Mouse (Mus musculus) fibroblast of lung, adult 2 months (primary cell): ENCODE measurements around the gene Rab5c.
A peak's percentile ranks its signal among the peaks of the same experiment; 100 is the strongest.

Experiments
- DNase-seq: peaks from one replicate; pipeline ENCODE4 v3.0.0-alpha.2; 2011; ENCODE audit warnings: low read depth

Gene Rab5c

DNA sequence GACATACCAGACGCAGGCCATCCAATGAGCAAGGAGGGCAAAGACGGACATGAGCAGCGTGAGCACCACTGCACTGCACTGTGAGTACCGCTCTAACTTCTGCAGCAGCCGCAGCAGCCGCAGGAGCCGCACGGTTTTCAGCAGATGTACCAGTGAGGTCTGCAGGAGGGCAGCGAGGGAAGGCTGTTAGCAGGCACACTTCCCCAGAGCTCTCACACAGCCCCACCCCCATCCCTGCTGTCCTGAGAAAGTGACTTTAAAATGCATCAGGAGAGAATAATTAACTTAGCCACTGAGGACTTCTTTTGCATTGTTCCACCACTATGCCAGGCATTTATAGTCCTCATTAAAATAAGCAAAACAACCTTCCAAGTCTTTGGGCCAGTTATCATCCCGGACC is 14.3 kb upstream of the Rab5c start:
- no peak for DNase-seq

DNA sequence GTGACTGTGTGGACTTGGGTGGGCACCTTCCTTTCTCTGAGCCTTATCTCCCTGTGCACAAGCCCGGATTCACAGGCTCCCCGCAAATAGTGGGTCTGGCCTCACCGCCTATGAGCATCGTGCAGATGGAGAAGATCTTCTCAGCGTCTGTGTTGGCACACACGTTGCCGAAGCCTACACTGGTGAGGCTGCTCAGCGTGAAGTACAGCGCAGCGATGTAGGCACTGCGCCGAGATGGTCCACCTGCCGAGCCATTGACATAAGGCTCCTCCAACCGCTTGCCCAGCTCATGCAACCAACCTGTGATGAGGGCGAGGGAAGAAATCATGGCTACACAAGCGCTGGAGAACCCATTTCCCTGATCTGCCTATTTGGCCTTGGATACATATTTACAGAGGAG is 12.1 kb upstream of the Rab5c start:
- DNase-seq, result no peak

DNA sequence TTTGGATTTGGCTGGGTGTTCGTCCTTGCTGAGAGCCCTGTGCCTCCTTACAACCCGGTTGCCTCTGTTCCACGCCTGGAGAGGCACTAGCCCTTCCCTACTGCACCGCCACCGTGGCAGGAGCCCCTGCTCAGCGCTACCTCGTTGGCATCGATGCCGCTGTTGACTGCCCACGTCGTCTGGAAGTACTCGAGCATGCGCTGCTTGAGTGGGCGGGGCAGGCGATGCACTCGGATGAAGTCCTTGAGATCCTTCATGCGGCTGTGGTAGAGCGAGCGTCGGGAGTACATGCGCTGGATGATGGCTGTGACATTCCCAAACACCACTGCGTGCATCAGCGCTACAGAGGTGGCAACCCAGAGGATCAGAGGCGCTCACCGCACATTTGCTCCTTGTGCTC is 11.5 kb upstream of the Rab5c start:
- no peak for DNase-seq

DNA sequence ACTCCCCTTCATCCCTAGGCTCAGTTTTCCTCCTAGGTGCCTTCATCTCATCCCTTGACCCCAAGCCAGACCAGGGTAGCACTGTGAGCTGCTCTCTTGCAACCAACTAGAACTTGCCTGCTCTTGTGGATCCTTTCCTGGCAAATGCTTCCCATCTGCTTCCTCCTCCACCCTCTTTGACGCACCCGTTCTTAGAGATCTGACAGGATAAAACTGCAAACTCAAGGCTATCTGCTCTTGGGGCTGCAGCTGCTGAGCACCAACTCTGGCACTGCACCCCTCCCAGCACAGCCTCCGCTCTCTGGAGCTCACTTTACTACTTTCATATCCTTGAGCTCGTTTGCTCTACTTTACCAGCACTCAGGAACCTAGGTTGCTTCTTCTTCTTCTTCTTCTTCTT is 10.6 kb upstream of the Rab5c start:
- DNase-seq, result no peak

DNA sequence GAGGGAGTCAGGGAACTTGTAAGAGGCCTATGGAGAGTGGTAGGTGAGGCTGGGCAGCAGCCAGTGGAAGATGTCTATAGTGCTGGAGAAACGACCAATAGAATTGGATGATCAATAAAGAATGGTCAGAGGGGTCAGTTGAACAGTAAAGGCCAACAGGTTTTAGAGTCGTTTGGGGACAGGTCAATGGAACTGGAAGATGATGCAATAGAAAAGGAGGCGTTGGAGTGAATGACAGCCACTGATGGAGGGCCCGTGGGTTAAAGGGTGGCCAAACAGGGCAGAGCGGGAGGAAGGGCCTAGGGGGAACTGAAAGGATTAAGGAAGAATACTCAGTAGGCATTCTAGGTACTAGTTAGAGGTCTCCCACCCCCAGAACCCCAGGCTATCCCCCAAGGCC is 9.1 kb upstream of the Rab5c start:
- DNase-seq, result no peak

DNA sequence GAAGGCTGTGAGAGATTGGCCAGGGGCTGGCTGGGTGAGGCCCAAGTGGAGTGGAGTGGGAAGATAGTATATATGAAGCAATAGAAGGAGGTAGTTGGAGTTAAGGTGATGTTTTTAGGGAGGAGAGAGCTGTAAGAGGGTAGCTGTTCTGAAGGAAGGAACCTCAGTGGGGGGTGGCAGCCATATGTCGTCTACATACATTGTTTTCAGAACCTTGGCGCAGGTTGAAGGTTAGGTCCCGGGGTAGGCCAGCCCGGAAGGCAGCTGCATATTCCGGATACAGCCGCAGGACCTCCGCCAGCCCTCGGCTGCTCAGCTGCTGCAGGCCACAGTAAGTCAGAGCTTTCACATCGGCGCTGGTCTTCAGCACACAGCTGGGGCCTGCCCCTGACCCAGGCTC is 8.5 kb upstream of the Rab5c start:
- no peak for DNase-seq

DNA sequence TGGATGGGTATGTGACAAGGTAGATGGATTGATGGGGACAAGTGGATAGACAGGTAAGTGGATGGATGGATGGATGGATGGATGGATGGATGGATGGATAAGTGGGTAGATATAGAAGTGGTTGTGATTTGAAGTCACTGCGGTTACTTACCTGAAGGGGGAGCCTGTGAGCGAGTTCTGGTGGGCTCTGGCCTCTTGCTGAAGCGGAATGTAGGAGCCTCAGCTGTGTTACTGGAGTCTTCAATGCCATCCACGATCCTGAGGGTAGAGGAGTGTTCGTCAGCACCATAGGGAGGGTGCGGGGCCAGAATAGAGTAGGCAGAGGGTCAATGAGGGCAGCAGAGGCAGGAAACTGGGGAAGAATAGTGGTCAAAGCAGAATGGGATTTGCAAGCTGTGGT is 7.1 kb upstream of the Rab5c start:
- no peak for DNase-seq

DNA sequence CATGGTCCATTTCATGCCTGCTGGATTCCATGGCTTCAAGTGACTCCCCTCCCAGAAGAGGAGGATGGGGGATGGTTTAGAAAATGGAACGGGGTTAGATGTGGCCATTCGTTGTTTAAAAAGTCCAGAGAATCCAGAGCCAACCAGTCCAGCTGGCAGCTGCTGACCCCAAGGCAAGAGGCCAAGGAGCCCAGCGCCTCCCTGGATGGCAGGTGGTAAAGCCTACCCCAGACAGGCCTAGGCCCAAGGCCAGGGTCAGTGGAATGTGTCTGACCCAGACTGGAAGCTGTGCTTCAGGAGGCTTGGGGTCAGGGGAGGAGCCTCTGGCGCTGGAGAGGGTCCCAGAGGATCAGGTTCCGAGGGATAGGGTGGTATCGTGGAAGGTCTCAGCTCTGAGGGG is 3.3 kb upstream of the Rab5c start:
- DNase-seq, result no peak

DNA sequence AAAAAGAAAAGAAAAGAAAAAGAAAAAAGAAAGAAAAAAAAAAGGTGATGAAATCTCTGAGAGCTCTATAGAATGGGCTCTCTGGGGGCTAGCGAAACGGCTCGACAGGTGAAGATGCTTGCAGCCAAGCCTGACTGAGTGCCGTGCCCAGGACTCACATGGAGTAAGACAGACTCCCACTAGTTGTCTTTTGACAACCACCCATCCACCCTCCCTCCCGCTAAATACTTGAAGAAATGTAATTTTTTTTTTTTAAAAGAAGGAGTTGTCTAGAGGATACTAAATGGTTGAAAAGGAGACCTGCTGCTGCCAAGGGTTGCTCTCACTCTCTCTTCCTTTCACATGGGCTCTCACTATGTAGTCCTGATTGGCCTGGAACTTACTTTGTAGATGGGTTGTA is 734 bp upstream of the Rab5c start:
- DNase-seq, result no peak

DNA sequence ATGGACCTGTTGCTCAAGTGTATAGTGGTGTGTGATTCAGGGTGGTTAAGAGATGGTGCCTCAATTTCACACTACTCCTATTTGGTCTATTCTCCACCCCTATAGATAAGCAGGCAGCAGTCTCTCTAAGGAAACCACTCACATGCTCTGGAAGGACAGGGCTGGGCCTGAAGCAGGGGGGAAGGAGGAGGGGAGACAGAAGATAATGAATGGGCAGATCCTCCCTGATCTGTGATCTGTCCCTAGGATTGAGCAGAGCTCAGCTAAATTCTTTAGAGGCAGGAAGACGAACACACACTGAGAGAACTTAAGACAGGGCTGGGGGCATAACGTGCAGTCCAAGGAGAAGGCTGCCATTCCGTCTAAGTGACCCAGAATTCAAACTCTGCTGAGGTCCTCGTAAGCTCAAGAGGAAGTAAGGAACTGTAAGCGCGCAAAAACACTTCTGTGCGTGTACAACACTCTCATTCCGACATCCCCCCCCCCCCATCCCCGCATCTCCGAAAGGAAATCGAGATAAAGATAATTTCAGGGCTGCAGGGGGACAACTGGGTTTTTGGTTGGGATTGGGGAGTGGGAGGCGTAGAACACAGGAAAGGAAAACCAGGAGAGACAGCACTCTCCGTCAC is 796 bp downstream of the Rab5c start:
- DNase-seq, result no peak

DNA sequence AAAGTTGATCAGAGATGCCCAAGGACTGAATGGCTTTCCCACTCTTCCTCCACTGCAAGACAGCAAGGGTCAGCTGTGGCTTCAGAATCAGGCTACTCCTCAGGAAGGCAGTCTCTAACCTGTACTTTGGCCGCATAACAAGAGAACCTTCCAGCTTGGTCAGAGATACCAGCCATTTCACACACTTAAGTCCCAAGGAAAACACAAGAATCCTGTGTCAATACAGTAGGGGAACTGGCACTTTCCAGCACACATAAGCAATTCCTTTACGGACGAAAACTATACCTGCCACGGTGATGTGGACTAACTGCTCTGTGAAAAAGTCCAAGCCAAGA is 1.3 kb downstream of the Rab5c start:
- DNase-seq, result no peak

DNA sequence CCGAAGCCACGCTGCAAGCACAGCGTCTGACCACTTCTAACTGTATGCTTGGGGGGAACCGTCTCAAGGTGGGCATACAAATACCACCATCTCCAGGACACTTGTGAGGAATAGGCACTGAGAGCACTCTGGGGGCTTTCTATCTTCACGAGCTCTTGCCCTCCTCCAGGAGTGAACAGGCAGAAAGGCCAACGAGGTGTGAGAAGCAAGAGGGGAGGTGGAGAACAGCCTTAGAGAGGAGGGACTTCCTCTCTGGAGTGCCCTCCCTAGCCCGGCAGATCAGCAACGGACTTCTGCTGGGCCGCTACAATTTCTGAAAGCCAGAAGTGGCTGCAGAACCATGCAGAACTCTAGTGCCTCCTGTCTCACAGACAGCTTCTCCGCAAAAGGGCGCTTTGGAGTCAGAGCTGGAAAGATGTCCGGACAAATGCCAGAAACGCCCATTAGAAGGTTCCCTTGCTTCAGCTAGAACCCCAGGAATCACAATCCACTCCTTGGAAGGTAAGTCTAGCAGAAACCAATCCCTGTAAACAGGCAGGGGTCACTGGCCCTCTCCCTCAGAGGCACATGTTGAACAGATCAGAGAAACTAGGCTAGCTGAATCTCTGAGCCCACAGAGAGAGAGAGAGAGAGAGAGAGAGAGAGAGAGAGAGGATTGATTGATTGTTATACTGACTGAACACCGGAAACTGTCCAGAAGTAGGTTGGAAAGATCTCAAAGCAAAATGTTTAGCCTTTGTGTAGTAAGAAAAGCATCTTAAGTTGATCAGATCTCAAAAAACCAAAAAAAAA is 1.9 kb downstream of the Rab5c start:
- DNase-seq, result no peak

DNA sequence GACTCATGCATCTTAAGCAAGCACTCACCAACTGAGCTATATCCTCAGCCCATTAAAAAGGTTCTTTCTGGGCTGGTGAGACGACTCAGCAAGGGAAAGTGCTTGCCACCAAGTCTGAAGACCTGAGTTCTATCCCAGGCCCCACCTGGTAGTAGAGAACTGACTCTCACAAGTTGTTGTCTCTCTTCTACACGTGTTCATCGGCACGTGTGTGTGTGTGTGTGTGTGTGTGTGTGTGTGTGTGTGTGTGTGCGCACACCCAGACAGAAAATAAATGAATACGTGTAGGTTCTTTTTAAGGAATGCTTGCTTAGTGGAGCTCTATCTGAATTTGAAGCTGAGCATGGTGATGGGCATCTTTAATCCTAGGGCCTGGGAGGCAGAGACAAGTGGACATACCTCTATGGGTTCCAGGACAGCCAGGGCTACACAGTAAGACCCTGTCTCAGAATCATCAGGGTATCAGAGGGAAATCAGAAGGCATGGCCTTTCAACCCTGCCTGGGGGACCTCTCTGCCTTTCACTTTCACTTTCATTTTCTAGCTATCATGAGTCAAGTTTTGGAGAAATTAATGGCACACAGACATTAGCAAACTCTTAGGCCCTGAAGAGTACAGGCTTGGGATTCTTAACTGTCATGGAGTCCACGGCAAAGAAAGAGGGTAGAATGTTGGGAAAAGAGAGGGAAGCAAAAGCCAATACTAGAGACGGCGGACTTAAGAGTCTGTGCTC is 2.7 kb downstream of the Rab5c start:
- no peak for DNase-seq

DNA sequence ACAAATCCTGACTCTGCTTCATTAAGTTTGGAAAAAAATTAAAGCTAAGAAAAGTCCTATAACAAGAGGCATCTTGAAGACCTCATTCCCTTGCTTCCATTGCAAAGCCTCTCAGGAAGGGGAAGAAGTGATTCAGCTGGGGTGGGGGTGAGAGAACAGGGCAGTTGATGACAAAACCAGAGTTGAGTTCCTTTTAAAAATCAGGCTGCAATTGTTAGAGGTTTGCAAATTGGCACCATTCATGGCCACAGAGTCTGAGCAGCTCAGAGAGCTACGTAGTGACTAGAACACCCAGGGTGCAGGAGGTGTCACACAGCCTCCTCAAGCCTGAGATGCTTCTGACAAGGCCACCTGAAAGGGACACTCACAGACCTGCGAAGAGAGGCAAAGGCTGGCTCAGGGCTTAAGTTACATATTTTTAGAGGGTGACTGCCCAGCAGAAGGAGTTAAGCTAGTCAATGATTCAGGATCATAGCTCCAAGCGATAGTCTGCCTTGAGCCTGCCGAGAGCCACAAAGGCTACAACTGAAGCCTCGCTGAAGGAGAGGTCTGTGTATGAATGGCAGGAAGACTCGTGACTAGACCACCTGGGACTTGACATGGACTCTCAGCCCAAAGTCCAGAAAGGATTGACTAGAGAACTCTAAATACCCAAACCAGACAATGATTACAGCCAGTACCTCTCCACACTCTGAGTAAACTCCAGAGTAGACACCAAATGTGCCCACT is 7.4 kb downstream of the Rab5c start:
- DNase-seq, result no peak

DNA sequence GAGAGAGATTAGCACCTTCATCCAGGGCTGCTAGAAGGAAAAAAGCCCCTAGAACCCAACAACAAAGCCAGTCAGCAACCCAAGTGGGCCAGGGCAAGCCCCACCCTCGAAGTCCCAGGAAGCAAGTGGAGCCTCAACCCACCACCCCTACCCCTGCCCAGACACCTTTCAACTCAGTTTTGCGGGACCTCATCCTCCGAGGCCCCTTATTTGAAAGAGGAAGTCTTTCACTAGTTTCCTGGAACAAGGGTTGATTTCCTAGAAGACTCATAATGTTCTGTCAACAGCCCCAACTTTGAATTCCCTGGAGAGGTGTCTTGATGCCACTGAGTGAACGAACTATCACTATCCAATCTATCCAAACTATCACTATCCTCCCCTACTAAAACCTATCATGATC is 8.0 kb downstream of the Rab5c start:
- DNase-seq, result no peak

DNA sequence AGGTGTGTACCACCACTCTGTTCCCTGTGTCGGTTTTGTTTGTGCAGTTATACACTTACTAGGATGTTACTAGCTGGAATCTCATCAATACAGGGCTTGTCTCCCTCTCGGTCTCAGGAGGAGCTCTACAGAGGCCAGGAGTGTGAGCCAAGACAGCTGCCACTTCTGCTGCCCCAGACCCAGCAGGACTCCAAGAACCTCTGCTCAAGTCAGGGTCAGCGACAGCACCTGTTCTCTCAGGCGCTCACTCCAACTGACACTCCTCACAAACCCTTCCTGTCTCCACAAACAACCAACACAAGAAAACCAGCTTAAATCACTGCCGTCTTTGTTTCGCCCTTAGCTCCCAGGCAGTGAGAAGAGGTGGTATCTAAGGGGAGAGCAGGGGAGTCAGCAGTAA is 9.4 kb downstream of the Rab5c start:
- DNase-seq, result no peak

DNA sequence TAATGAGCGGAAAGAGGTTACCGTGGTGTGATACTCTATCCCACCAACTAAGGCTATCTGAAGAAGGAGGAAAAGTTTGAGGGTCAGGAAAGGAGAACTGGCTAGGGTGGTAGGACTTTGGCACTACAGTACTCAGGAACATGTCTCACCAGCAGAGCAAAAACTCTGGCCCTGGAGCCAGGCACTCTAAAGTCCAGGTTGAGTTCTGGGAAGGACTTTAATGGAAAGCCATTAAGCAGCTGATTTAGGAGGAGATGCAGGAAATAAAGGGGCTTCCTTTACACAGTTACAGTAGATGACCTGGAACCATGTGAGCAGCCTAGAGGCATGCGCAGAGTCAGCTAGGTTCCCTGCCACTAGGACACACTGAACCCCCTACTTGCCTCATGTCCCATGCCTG is 10.8 kb downstream of the Rab5c start:
- no peak for DNase-seq

DNA sequence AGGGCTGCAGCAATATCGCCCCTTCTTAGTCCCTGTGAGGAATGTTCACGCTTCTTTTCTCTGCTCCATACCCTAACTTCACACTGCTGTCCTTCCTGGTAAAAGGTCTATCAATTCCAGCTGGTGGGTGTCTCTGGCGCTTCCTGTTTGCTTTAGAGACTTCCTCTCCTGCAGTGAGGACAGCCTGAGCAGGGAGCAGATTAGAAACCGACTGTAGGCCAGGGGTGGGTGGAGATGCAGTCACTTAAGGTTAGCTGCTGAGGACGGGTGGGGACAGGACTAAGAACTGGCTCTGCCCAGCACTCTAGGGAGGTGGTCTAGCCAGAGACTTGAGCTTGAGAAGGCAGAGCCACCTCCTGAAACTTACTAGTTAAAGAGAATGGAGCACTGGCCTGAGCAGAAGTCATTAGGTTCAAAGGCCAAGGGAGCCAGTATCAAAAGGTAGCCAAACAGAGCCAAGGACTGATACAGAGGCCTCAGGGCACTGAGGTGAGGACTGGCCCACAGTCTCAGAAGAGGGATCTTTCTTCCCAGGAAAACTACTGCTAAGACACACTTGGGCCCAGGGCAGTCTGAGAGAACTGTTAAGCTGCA is 13.0 kb downstream of the Rab5c start:
- no peak for DNase-seq

DNA sequence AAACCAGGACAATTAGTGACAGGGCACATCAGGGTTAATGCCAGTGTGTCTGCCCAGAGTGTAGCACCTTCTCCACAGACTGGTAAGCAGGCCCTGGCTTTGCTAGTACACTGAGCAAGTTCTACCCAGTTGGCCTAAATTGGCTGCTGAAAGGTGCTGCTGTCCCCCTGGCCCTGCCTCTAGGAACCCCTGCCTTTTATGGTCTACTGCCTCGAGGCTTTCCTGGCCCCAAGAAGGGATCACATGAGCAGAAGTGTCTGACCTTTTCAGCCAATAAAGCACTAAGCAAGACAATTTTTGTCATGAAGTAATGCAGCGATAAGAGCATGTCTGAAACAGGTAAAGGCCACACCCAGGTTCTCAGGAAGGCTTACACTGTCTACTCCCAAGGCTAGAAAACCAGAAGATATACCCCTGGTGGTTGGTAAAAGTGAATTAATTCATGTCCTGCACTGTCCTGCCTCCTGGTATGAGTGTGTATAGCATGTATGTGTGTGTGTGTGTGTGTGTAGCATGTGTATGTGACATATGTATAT is 15.5 kb downstream of the Rab5c start:
- no peak for DNase-seq

DNA sequence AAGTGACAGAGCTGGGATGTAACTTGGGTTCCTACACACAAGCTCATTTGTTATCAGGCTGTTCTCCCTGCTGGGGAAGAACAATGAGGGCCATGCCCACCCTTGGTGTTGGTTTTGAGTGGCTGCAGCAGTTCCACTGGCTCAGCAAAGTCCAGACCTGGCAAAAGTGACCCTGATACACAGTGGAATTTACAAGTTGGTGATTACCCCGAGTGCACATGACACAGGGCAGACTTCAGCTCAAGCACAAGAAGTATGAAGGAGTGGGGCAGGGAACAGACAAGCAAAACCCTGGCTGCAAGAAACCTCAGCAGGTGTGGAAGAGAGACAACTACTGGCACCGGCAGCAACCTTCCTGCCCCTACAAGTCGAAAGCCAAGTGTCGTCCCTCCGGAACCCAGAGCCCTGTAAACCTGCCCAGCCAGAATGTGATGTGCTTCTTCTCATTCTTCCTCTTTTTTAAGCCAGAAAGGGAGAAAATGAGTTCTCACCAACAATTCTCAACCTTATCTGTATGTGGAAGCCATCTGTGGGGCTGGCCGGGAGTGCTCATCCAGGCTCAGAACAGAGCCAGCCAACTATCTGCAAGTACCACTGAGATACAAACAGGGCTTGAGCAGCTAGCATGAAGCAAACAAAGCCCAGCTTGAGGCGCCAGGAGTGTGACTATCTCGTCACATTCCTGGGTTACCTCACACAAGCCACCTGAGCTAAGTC is 16.1 kb downstream of the Rab5c start:
- no peak for DNase-seq

DNA sequence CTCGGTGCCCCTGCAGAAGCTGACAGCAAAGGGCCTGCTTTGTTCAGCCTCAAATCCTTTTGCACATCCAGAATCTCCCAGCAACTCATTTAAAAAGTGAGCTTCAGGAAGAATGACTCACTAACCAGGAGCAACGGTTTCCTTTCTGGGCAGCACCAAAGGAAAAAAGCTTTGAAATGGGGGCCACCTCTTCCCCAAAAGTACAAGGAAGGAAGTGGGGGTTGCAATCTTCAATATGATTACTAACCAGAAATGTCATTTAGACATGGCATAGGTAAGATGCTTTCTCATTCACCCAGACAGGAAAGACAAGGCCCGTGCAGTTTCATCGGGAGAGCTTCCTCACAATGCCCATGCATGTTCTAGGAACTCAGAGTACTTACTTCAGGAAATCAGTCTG is 16.8 kb downstream of the Rab5c start:
- DNase-seq, result no peak

DNA sequence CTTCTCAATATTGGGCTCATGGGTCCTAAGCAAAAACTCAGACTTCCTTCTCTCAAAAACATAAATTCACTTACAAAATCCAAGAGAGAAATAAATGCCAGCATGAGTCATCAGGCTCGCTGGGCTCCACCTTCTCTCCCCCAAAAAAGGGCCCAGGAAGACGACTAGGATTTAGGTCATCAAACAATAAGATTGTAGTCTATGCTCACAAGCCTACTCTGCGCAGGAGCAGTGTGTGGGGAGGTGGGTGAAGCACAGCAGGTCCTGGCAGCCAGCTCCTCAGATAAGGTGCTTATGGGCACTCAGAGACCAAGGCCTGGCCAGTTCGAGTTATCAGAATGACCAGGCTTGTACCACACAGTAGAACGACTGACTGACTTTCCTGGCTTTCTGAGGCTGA is 17.7 kb downstream of the Rab5c start:
- peak; percentile 40 for DNase-seq
